Mouse (Mus musculus): ENCODE measurements around the gene Anxa7. TPM values are rescaled to one million over a fixed set of nuclear protein-coding genes. Genes with fewer than 3 reads are reported as not detected.
A peak's percentile ranks its signal among the peaks of the same experiment; 100 is the strongest.

The Anxa7 gene
- total RNA-seq, 1 experiment, result 55.2 TPM

DNA sequence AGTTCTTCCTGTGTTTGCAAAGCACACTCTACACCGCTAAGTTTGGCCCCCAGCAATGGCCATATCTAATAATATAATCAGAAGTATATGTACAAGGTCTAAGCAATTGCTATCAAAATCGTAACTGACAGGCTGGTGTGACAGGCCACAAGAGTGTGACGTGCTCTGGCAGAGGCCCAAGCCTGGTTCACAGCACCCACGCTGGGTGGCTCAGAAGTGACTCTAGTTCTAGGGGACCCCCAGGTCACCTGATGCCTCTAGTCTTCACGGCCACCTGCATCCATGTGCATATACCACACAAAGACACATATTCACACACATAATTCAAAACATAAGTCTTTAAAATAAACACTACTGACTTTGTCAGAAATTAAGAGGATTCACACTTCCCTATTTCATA, 27.0 kb downstream of the Anxa7 start:
- Histone ChIP-seq H3K9me3 (ENCODE audit: control insufficient read depth, insufficient read depth, low read depth, low read length) (no peaks in the 10 kb centered on the region), H3K27ac (ENCODE audit: insufficient read depth, low read depth, low read length, poor library complexity, severe bottlenecking) (no peak overlapping the region), H3K4me1 (ENCODE audit: control insufficient read depth in 2 of 2, insufficient read depth in 2 of 2, low read length in 2 of 2, poor library complexity in 1 of 2) (no peaks in the 10 kb centered on the region), H3K9ac (ENCODE audit: insufficient read depth, low read depth, low read length, poor library complexity, severe bottlenecking) (no peak overlapping the region), H3K4me3 (ENCODE audit: insufficient read depth in 1 of 2, low read depth in 1 of 2, low read length in 2 of 2, poor library complexity in 1 of 2, severe bottlenecking in 1 of 2) (0 out of 4 replicates have a peak overlapping the region, but pooled peaks of 1 of the 2 experiments have one; percentile 3), H3K36me3 (ENCODE audit: control insufficient read depth, insufficient read depth, low read length, poor library complexity, severe bottlenecking) (peaks cover 7% of the 10 kb centered on the region)
- no peak for DNase-seq (ENCODE audit: low read depth, low spot score)
- no peak for TF ChIP-seq ZC3H11A (IDR thresholded peaks at IDR 0.05; ENCODE audit: borderline replicate concordance, low read depth, low read length)
- TF ChIP-seq CHD2 (IDR thresholded peaks at IDR 0.05; ENCODE audit: low read depth, low read length), result no peak
- TF ChIP-seq ZNF384 (IDR thresholded peaks at IDR 0.05; ENCODE audit: low read depth, low read length), result no peak
- no peak for TF ChIP-seq HCFC1 (IDR thresholded peaks at IDR 0.05; ENCODE audit: borderline replicate concordance, insufficient read depth, low read length)
- no peak for TF ChIP-seq MAFK (IDR thresholded peaks at IDR 0.05; ENCODE audit: insufficient read depth, low read depth, low read length)
- in situ Hi-C loops (cut with MboI; ENCODE audit: low sequenced_read_pairs in 2 of 2, unreplicated experiment in 2 of 2), result no loop called here

DNA sequence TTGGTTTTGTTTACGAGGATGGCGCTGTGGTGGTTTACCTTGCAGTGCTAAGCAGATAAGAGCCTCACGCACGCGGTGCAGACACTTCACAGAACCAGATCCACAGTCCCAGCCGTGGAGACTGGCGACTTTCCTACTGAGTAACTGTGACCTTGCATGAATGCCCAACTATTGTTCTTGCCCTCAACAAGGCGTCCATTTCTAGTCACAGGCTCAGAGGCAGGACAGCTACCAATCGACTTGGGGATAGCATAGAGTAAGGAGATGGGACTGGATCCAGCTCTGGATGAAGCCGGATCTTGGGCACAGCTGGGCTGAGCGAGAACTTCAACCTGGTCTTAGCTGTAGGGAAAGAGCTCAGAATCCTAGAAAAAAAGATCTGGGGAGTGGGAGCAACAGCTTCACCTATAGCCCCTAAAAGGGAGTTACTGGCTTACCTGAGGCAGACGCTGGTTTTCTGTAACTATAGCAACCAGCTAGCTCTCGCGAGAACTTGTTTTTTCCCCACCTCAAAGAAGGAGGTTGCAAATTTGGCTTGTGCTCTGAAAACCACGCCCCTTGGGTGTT, 28.1 kb downstream of the Anxa7 start, which contains the start of gene Cfap70:
Cfap70 (minus strand) TSS at position 462 of the 567 bp plus-strand sequence.
- no peak for TF ChIP-seq ZC3H11A (IDR thresholded peaks at IDR 0.05; ENCODE audit: borderline replicate concordance, low read depth, low read length)
- peak; percentile 95 for TF ChIP-seq CHD2 (IDR thresholded peaks at IDR 0.05; ENCODE audit: low read depth, low read length)
- no peak for TF ChIP-seq MAFK (IDR thresholded peaks at IDR 0.05; ENCODE audit: insufficient read depth, low read depth, low read length)
- no peak for TF ChIP-seq HCFC1 (IDR thresholded peaks at IDR 0.05; ENCODE audit: borderline replicate concordance, insufficient read depth, low read length)
- 0 out of 2 replicates have a peak, but pooled peaks have one; percentile 8 for TF ChIP-seq ZNF384 (IDR thresholded peaks at IDR 0.05; ENCODE audit: low read depth, low read length)
- Histone ChIP-seq H3K27ac (ENCODE audit: insufficient read depth, low read depth, low read length, poor library complexity, severe bottlenecking) (no peak within 1 kb of the TSS), H3K9ac (ENCODE audit: insufficient read depth, low read depth, low read length, poor library complexity, severe bottlenecking) (peak within 1 kb of the TSS; percentile 39), H3K9me3 (ENCODE audit: control insufficient read depth, insufficient read depth, low read depth, low read length) (no peaks in the 10 kb centered on the region), H3K4me1 (ENCODE audit: control insufficient read depth in 2 of 2, insufficient read depth in 2 of 2, low read length in 2 of 2, poor library complexity in 1 of 2) (no peaks in the 10 kb centered on the region; a peak in 1 of 4 replicates), H3K4me3 (ENCODE audit: insufficient read depth in 1 of 2, low read depth in 1 of 2, low read length in 2 of 2, poor library complexity in 1 of 2, severe bottlenecking in 1 of 2) (peak within 1 kb of the TSS; percentile 31 to 62), H3K36me3 (ENCODE audit: control insufficient read depth, insufficient read depth, low read length, poor library complexity, severe bottlenecking) (peaks cover 5% of the 10 kb centered on the region)
- in situ Hi-C loops (cut with MboI; ENCODE audit: low sequenced_read_pairs in 2 of 2, unreplicated experiment in 2 of 2), result no loop called here
- peak; percentile 92 for DNase-seq (ENCODE audit: low read depth, low spot score)

DNA sequence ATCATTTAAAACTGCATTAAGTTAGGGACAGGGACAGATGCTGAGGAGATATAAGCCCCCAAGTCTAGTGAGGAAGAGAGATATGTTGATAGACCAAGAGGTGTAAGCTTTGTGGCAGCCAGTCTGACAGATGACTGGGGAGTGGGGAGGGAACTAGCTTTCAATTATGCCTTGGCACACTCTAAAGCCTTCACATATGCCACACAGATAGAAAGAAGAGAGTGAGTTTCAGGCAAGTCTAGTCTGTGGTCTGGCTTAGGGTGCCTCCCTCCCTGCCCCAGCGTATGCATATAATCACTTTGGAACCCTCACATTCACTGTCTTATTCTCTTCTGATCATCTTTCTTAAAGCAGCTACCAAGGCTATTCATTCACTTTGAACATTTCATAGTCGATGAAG, 28.6 kb downstream of the Anxa7 start:
- Histone ChIP-seq H3K4me1 (ENCODE audit: control insufficient read depth in 2 of 2, insufficient read depth in 2 of 2, low read length in 2 of 2, poor library complexity in 1 of 2) (no peaks in the 10 kb centered on the region; a peak in 1 of 4 replicates), H3K9ac (ENCODE audit: insufficient read depth, low read depth, low read length, poor library complexity, severe bottlenecking) (peak overlapping the region; percentile 39), H3K27ac (ENCODE audit: insufficient read depth, low read depth, low read length, poor library complexity, severe bottlenecking) (no peak overlapping the region), H3K4me3 (ENCODE audit: insufficient read depth in 1 of 2, low read depth in 1 of 2, low read length in 2 of 2, poor library complexity in 1 of 2, severe bottlenecking in 1 of 2) (peak overlapping the region; percentile 31 to 62; a peak in 2 of 4 replicates), H3K36me3 (ENCODE audit: control insufficient read depth, insufficient read depth, low read length, poor library complexity, severe bottlenecking) (peaks cover 4% of the 10 kb centered on the region), H3K9me3 (ENCODE audit: control insufficient read depth, insufficient read depth, low read depth, low read length) (no peaks in the 10 kb centered on the region)
- no peak for DNase-seq (ENCODE audit: low read depth, low spot score)
- in situ Hi-C loops (cut with MboI; ENCODE audit: low sequenced_read_pairs in 2 of 2, unreplicated experiment in 2 of 2), result no loop called here
- no peak for TF ChIP-seq ZC3H11A (IDR thresholded peaks at IDR 0.05; ENCODE audit: borderline replicate concordance, low read depth, low read length)
- TF ChIP-seq HCFC1 (IDR thresholded peaks at IDR 0.05; ENCODE audit: borderline replicate concordance, insufficient read depth, low read length), result no peak
- no peak for TF ChIP-seq ZNF384 (IDR thresholded peaks at IDR 0.05; ENCODE audit: low read depth, low read length)
- no peak for TF ChIP-seq CHD2 (IDR thresholded peaks at IDR 0.05; ENCODE audit: low read depth, low read length)
- no peak for TF ChIP-seq MAFK (IDR thresholded peaks at IDR 0.05; ENCODE audit: insufficient read depth, low read depth, low read length)

DNA sequence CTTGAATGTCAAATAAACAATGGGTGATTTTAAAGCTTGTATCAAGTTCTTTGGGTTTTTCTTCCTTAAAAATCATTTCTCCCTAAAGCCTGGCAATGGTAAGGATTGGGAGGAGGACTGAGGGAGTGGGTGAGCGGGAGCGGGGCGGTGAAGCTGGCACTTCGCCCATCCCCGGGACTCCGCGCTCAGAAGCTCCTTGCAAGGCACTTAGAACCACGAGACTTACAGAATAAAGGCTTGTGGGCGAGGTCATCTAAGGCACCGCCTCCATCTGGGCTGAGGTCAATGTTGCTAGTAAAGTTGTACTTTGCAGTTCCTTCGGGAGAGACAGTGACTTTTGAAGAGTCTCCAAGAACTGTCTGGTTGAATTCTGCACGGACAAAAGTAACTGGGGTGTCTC, 32.7 kb downstream of the Anxa7 start:
- TF ChIP-seq ZNF384 (IDR thresholded peaks at IDR 0.05; ENCODE audit: low read depth, low read length) (no peak), HCFC1 (IDR thresholded peaks at IDR 0.05; ENCODE audit: borderline replicate concordance, insufficient read depth, low read length) (no peak), ZC3H11A (IDR thresholded peaks at IDR 0.05; ENCODE audit: borderline replicate concordance, low read depth, low read length) (no peak), CHD2 (IDR thresholded peaks at IDR 0.05; ENCODE audit: low read depth, low read length) (no peak), MAFK (IDR thresholded peaks at IDR 0.05; ENCODE audit: insufficient read depth, low read depth, low read length) (no peak)
- DNase-seq (ENCODE audit: low read depth, low spot score), result peak; percentile 45
- Histone ChIP-seq H3K9ac (ENCODE audit: insufficient read depth, low read depth, low read length, poor library complexity, severe bottlenecking) (no peak overlapping the region), H3K27ac (ENCODE audit: insufficient read depth, low read depth, low read length, poor library complexity, severe bottlenecking) (no peak overlapping the region), H3K36me3 (ENCODE audit: control insufficient read depth, insufficient read depth, low read length, poor library complexity, severe bottlenecking) (no peaks in the 10 kb centered on the region), H3K9me3 (ENCODE audit: control insufficient read depth, insufficient read depth, low read depth, low read length) (no peaks in the 10 kb centered on the region), H3K4me3 (ENCODE audit: insufficient read depth in 1 of 2, low read depth in 1 of 2, low read length in 2 of 2, poor library complexity in 1 of 2, severe bottlenecking in 1 of 2) (no peak overlapping the region), H3K4me1 (ENCODE audit: control insufficient read depth in 2 of 2, insufficient read depth in 2 of 2, low read length in 2 of 2, poor library complexity in 1 of 2) (no peaks in the 10 kb centered on the region; a peak in 1 of 4 replicates)
- in situ Hi-C loops (cut with MboI; ENCODE audit: low sequenced_read_pairs in 2 of 2, unreplicated experiment in 2 of 2), result no loop called here
